Mouse (Mus musculus) megakaryocyte, adult 5-6 weeks (primary cell): Measurements from ENCODE around the gene Pecam1. TPM values are rescaled to one million over a fixed set of nuclear protein-coding genes. Genes with fewer than 3 reads are reported as not detected.
"Not testable (repeated sequence)": the region's sequence is repeated elsewhere in the genome, so short reads cannot be mapped to it uniquely, and the experiment has no call there.

Experiments used
- ATAC-seq: 2 replicates; pipeline ENCODE4 v1.8.0; 2016; ENCODE audit warnings: mild to moderate bottlenecking, inconsistent platforms; ENCODE audit not compliant: poor library complexity, severe bottlenecking
- total RNA-seq, 2 experiments: library from RNA; stranded (forward) in 1 of 2; stranded (reverse) in 1 of 2; fragments of 153-499, 151-499 nt in 1 of 2; fragments of 221-1000, 200-1000 nt in 1 of 2; gene quantifications; 2 replicates each; pipeline versions ENCODE4 v1.2.3 to v1.2.4; 2015 to 2017

The Pecam1 gene
- total RNA-seq (2015) (25.0 and 26.2 TPM in 2 replicates), total RNA-seq (2017) (22.6 and 24.4 TPM in 2 replicates)

GRCm38 (mm10) chr11:106750121-106750751, at the start of gene Pecam1:
Pecam1 (minus strand) TSS chr11:106750628.
- 0 out of 2 replicates have a peak, but pooled peaks have one; percentile 11 for ATAC-seq

- ATAC-seq = no peak
Observed at GRCm38 (mm10) chr11:106795679-106796078, 45.3 kb upstream of the Pecam1 start.

GRCm38 (mm10) chr11:106793846-106794245, 43.4 kb upstream of the Pecam1 start:
- no peak for ATAC-seq

GRCm38 (mm10) chr11:106789649-106790048, 39.2 kb upstream of the Pecam1 start:
- no peak for ATAC-seq

- peak; percentile 65 for ATAC-seq
Observed at GRCm38 (mm10) chr11:106788775-106789459, 38.5 kb upstream of the Pecam1 start, which contains the start of the genes Ddx5 and Cep95. Ddx5 (minus strand) TSS chr11:106789185. Cep95 (plus strand) TSS chr11:106789252.

- peak; percentile 57 for ATAC-seq
Observed at GRCm38 (mm10) chr11:106788026-106788774, 37.8 kb upstream of the Pecam1 start.

- ATAC-seq = peak; percentile 38
Observed at GRCm38 (mm10) chr11:106787131-106788025, 37.0 kb upstream of the Pecam1 start.

- no peak for ATAC-seq
Observed at GRCm38 (mm10) chr11:106785043-106785442, 34.6 kb upstream of the Pecam1 start.

- ATAC-seq = no peak
Observed at GRCm38 (mm10) chr11:106784476-106784875, 34.0 kb upstream of the Pecam1 start.

GRCm38 (mm10) chr11:106782841-106783764, 32.7 kb upstream of the Pecam1 start:
- ATAC-seq = no peak

- not testable (repeated sequence) for ATAC-seq
Observed at GRCm38 (mm10) chr11:106782271-106782670, 31.8 kb upstream of the Pecam1 start.

- ATAC-seq = no peak
Observed at GRCm38 (mm10) chr11:106780590-106781220, 30.3 kb upstream of the Pecam1 start.

GRCm38 (mm10) chr11:106780089-106780425, 29.6 kb upstream of the Pecam1 start:
- ATAC-seq = no peak; the same call in 1 of the 2 replicates

- peak; percentile 91 for ATAC-seq
Observed at GRCm38 (mm10) chr11:106779388-106780088, 29.1 kb upstream of the Pecam1 start, which contains the start of gene Polg2. Polg2 (minus strand) TSS chr11:106779537.

- no peak for ATAC-seq
Observed at GRCm38 (mm10) chr11:106778589-106779387, 28.4 kb upstream of the Pecam1 start.

GRCm38 (mm10) chr11:106778132-106778531, 27.7 kb upstream of the Pecam1 start:
- no peak for ATAC-seq

GRCm38 (mm10) chr11:106777395-106777794, 27.0 kb upstream of the Pecam1 start:
- no peak for ATAC-seq
